Mouse (Mus musculus) myocyte (in vitro differentiated cells): ENCODE data around the gene C1ql3.

Source experiments
- E2F4 ChIP-seq: IDR thresholded peaks from one replicate; pipeline ENCODE4 v1.6.1; 2011; ENCODE audit warnings: mild to moderate bottlenecking, control low read depth, moderate library complexity; ENCODE audit not compliant: insufficient read depth
- MAX ChIP-seq: IDR thresholded peaks from one replicate; pipeline ENCODE4 v1.6.1; 2011; ENCODE audit warnings: low read depth, mild to moderate bottlenecking, control low read depth
- POLR2A ChIP-seq: IDR thresholded peaks from one replicate; pipeline ENCODE4 v1.6.1; 2011; ENCODE audit warnings: low read depth, mild to moderate bottlenecking, control low read depth, moderate library complexity; ENCODE audit not compliant: insufficient read length
- POLR2AphosphoS2 ChIP-seq: IDR thresholded peaks from one replicate; pipeline ENCODE4 v1.6.1; 2011; ENCODE audit warnings: low read depth, control low read depth; ENCODE audit not compliant: insufficient read length
- SRF ChIP-seq: IDR thresholded peaks from one replicate; pipeline ENCODE4 v1.6.1; 2011; ENCODE audit warnings: low read depth; ENCODE audit not compliant: control insufficient read depth, insufficient read length
- TCF12 ChIP-seq: IDR thresholded peaks from one replicate; pipeline ENCODE4 v1.6.1; 2011; ENCODE audit warnings: mild to moderate bottlenecking, control low read depth; ENCODE audit not compliant: poor library complexity, insufficient read depth, severe bottlenecking

GRCm38 (mm10) chr2:13009261-13009972 is 2.2 kb downstream of the C1ql3 start:
- TF ChIP-seq POLR2A (no peak), POLR2AphosphoS2 (no peak), SRF (no peak), E2F4 (no peak), MAX (no peak), TCF12 (no peak)
